29 mouse cellular contexts compared by ENCODE assay signal in the genomic region with DNA sequence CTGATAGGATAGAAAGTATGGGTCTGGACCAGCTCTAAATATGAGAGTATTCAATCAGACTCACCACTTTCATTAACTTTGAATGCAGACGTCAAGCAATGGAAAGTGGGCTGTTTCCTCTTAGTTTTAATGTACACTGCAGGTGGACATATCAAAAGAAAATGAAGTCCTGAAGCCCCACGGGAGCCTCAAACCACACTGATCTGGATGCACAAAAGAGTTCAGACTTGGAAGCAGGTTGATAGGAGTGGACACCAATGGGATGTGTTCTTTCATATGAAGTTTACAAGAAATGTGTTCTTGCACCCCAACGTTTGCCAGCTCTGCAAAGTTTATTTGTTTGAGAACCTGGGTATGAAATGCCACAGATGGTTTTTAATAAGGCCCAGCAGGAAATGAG.
DNase-seq lines count a peak whose midpoint lies in the region; ATAC-seq and TF ChIP-seq lines count a peak whose summit lies in the region.
"Had no signal": no experiment of that assay in that cellular context is flagged by ENCODE, and none has a peak within 500 bp of the region (broad histone marks: within the 10 kb centered on the region; RNA-seq: fewer than 3 reads in every experiment).

No protein-coding gene starts in this region.

- no peaks in the 10 kb centered on the region for H3K27me3 ChIP-seq in heart, embryonic 12.5 days (replicated peaks)
- no peaks in the 10 kb centered on the region for H3K27me3 ChIP-seq in limb, embryonic 10.5 days (ENCODE audit: low read depth, poor library complexity, severe bottlenecking)
- no peaks in the 10 kb centered on the region for H3K27me3 ChIP-seq in limb, embryonic 12.5 days
- H3K27me3 ChIP-seq in limb, embryonic 14.5 days (ENCODE audit: control insufficient read depth, insufficient read depth, low read length): no peaks in the 10 kb centered on the region
- H3K27me3 ChIP-seq in kidney, embryonic 14.5 days (ENCODE audit: control insufficient read depth, insufficient read depth, low read length): no peaks in the 10 kb centered on the region
- H3K27me3 ChIP-seq: CH12.LX; embryonic facial prominence, embryonic 13.5 days; embryonic facial prominence, embryonic 15.5 days; forebrain, embryonic 13.5 days; forebrain, embryonic 15.5 days had no signal

- no peaks in the 10 kb centered on the region for H3K9me3 ChIP-seq in heart, embryonic 12.5 days (replicated peaks)
- no peaks in the 10 kb centered on the region for H3K9me3 ChIP-seq in limb, embryonic 10.5 days (replicated peaks)
- no peaks in the 10 kb centered on the region for H3K9me3 ChIP-seq in limb, embryonic 12.5 days
- H3K9me3 ChIP-seq in limb, embryonic 14.5 days (ENCODE audit: control insufficient read depth, low read length): no peaks in the 10 kb centered on the region
- H3K9me3 ChIP-seq in kidney, embryonic 14.5 days (ENCODE audit: control insufficient read depth, low read length): no peaks in the 10 kb centered on the region
- H3K9me3 ChIP-seq: embryonic facial prominence, embryonic 13.5 days; embryonic facial prominence, embryonic 15.5 days; forebrain, embryonic 10.5 days; forebrain, embryonic 13.5 days; forebrain, embryonic 15.5 days; G1E had no signal

- DNase-seq in heart, adult 11 months: peak; percentile 14
- no peak for DNase-seq in limb, embryonic 10.5 days (ENCODE audit: low spot score)
- no peak for DNase-seq in limb, embryonic 14.5 days (ENCODE audit: low spot score)
- no peak for DNase-seq in embryo, embryonic 11 days
- DNase-seq: adrenal gland, adult 2 months; adrenal gland, postnatal 10 days; adrenal gland, postnatal 36 days; B cell, adult 2 months; cerebellum, adult 11-12 months; cerebellum, adult 2 months; cerebellum, adult 9-10 months; cerebellum, postnatal 10 days; cerebellum, postnatal 25 days; forebrain, postnatal 0 days had no signal

- no peaks in the 10 kb centered on the region for H3K36me3 ChIP-seq in heart, embryonic 12.5 days
- no peaks in the 10 kb centered on the region for H3K36me3 ChIP-seq in limb, embryonic 10.5 days
- no peaks in the 10 kb centered on the region for H3K36me3 ChIP-seq in limb, embryonic 12.5 days
- no peaks in the 10 kb centered on the region for H3K36me3 ChIP-seq in limb, embryonic 14.5 days (ENCODE audit: control insufficient read depth, insufficient read depth, low read length)
- H3K36me3 ChIP-seq in kidney, embryonic 14.5 days (ENCODE audit: control insufficient read depth, insufficient read depth, low read length): no peaks in the 10 kb centered on the region
- H3K36me3 ChIP-seq: embryonic facial prominence, embryonic 13.5 days; embryonic facial prominence, embryonic 15.5 days; forebrain, embryonic 10.5 days; forebrain, embryonic 15.5 days; G1E had no signal

- no peak overlapping the region for H3K9ac ChIP-seq in heart, embryonic 12.5 days
- no peak overlapping the region for H3K9ac ChIP-seq in limb, embryonic 12.5 days (replicated peaks)
- no peak overlapping the region for H3K9ac ChIP-seq in limb, embryonic 14.5 days (ENCODE audit: low read depth, low read length, severe bottlenecking)
- H3K9ac ChIP-seq in kidney, embryonic 14.5 days (ENCODE audit: low read depth, low read length): no peak overlapping the region
- H3K9ac ChIP-seq: embryonic facial prominence, embryonic 13.5 days; embryonic facial prominence, embryonic 15.5 days; forebrain, embryonic 13.5 days; forebrain, embryonic 15.5 days; forebrain, postnatal 0 days had no signal

- no peak for TF ChIP-seq POLR2A in limb, embryonic 14.5 days (IDR thresholded peaks at IDR 0.05; ENCODE audit: borderline replicate concordance, extremely low read depth, insufficient read depth, insufficient read length)

- H3K4me1 ChIP-seq in heart, embryonic 12.5 days (replicated peaks): no peaks in the 10 kb centered on the region
- H3K4me1 ChIP-seq in limb, embryonic 10.5 days: peaks cover 29% of the 10 kb centered on the region
- H3K4me1 ChIP-seq in limb, embryonic 12.5 days (replicated peaks): peaks cover 29% of the 10 kb centered on the region
- peaks cover 29% of the 10 kb centered on the region for H3K4me1 ChIP-seq in limb, embryonic 14.5 days (ENCODE audit: control insufficient read depth, insufficient read depth, low read length)
- no peaks in the 10 kb centered on the region for H3K4me1 ChIP-seq in kidney, embryonic 14.5 days (ENCODE audit: control insufficient read depth, insufficient read depth, low read length)
- H3K4me1 ChIP-seq: forebrain, embryonic 10.5 days; forebrain, embryonic 13.5 days; forebrain, embryonic 15.5 days had no signal

- H3K27ac ChIP-seq in heart, embryonic 12.5 days (ENCODE audit: poor library complexity, severe bottlenecking): no peak overlapping the region
- peak overlapping the region; percentile 53; the same call in 1 of the 2 replicates for H3K27ac ChIP-seq in limb, embryonic 10.5 days
- peak overlapping the region; percentile 82 for H3K27ac ChIP-seq in limb, embryonic 12.5 days
- H3K27ac ChIP-seq in limb, embryonic 14.5 days (replicated peaks; ENCODE audit: low read depth, low read length): peak overlapping the region; percentile 70; the same call in 1 of the 2 replicates
- H3K27ac ChIP-seq in kidney, embryonic 14.5 days (ENCODE audit: low read depth, low read length): no peak overlapping the region
- H3K27ac ChIP-seq: embryonic facial prominence, embryonic 13.5 days; embryonic facial prominence, embryonic 15.5 days; forebrain, embryonic 10.5 days; forebrain, embryonic 13.5 days; forebrain, embryonic 15.5 days had no signal

- H3K4me3 ChIP-seq in heart, embryonic 12.5 days: no peak overlapping the region
- no peak overlapping the region for H3K4me3 ChIP-seq in limb, embryonic 10.5 days
- no peak overlapping the region for H3K4me3 ChIP-seq in limb, embryonic 12.5 days (replicated peaks)
- no peak overlapping the region for H3K4me3 ChIP-seq in limb, embryonic 14.5 days (replicated peaks; ENCODE audit: low read length)
- H3K4me3 ChIP-seq in kidney, embryonic 14.5 days (ENCODE audit: low read length): no peak overlapping the region
- H3K4me3 ChIP-seq: embryonic facial prominence, embryonic 13.5 days; embryonic facial prominence, embryonic 15.5 days; erythroblast, embryonic 14.5 days; forebrain, embryonic 10.5 days; forebrain, embryonic 13.5 days; forebrain, embryonic 15.5 days had no signal

- ATAC-seq in heart, embryonic 12.5 days (ENCODE audit: insufficient number of reproducible peaks, low FRiP score): no peak
- peak; percentile 42; the same call in 1 of the 2 replicates for ATAC-seq in limb, embryonic 12.5 days (ENCODE audit: insufficient number of reproducible peaks, insufficient read depth, low FRiP score, low TSS enrichment, low read depth)
- peak; percentile 53 for ATAC-seq in limb, embryonic 14.5 days (ENCODE audit: low FRiP score, low read depth)
- no peak for ATAC-seq in frontal cortex, adult (ENCODE audit: low TSS enrichment)
- no peak for ATAC-seq in kidney, embryonic 14.5 days (ENCODE audit: low FRiP score, low TSS enrichment)
- ATAC-seq: activated CD4-positive, CD25-positive, alpha-beta regulatory T cell, adult 4 months; CD4-positive, CD25-positive, alpha-beta regulatory T cell, adult 4 months; forebrain, embryonic 13.5 days; forebrain, embryonic 15.5 days; forebrain, postnatal 0 days; Patski had no signal

- 68% methylated on average over 3 of the region's 3 CpGs for WGBS in heart, embryonic 12.5 days
- 78% methylated on average over 3 of the region's 3 CpGs for WGBS in limb, embryonic 10.5 days
- WGBS in limb, embryonic 12.5 days: 32% methylated on average over 3 of the region's 3 CpGs
- WGBS in limb, embryonic 14.5 days: 16% methylated on average over 3 of the region's 3 CpGs
- WGBS in kidney, embryonic 14.5 days: 81% methylated on average over 3 of the region's 3 CpGs

- no peak overlapping the region for H3K4me2 ChIP-seq in heart, embryonic 12.5 days
- H3K4me2 ChIP-seq in limb, embryonic 12.5 days: no peak overlapping the region
- no peak overlapping the region for H3K4me2 ChIP-seq in limb, embryonic 14.5 days (replicated peaks; ENCODE audit: low read depth, low read length, severe bottlenecking)
- H3K4me2 ChIP-seq in kidney, embryonic 14.5 days (replicated peaks; ENCODE audit: low read depth, low read length): no peak overlapping the region
- H3K4me2 ChIP-seq: embryonic facial prominence, embryonic 13.5 days; embryonic facial prominence, embryonic 15.5 days; forebrain, embryonic 13.5 days; forebrain, embryonic 15.5 days had no signal

Comparison
In these comparisons a context has a peak if more than half of its experiments do, and no peak if none do; other contexts are left out.
1. ATAC-seq: peak in limb, embryonic 12.5 days (single experiment) and limb, embryonic 14.5 days (single experiment); none in heart, embryonic 12.5 days (single experiment), frontal cortex, adult (single experiment) and kidney, embryonic 14.5 days (single experiment).
2. H3K27ac ChIP-seq: peak in limb, embryonic 10.5 days (single experiment), limb, embryonic 12.5 days (single experiment) and limb, embryonic 14.5 days (single experiment); none in heart, embryonic 12.5 days (single experiment) and kidney, embryonic 14.5 days (single experiment).